Mouse (Mus musculus): ENCODE measurements around the gene Rassf2.

- TF ChIP-seq GATA1 (IDR thresholded peaks at IDR 0.05; ENCODE audit: borderline replicate concordance, low read length), result no peak
- no peak for TF ChIP-seq FLI1 (IDR thresholded peaks at IDR 0.05; ENCODE audit: low read length)
Observed at GRCm38 (mm10) chr2:132016034-132016433, 14.0 kb downstream of the Rassf2 start.

Measured in megakaryocyte, embryonic 14.5 days (primary cell).